Mouse (Mus musculus): ENCODE data around the gene Pla2g3. TPM values are rescaled to one million over a fixed set of nuclear protein-coding genes. Genes with fewer than 3 reads are reported as not detected.

Gene Pla2g3
- polyA plus RNA-seq, 1 experiment = 0.11 TPM

GRCm38 (mm10) chr11:3543001-3543400 lies 54.9 kb downstream of the Pla2g3 start:
- TF ChIP-seq GATA1 (IDR thresholded peaks at IDR 0.05; ENCODE audit: borderline replicate concordance, low read length) = no peak
- TF ChIP-seq FLI1 (IDR thresholded peaks at IDR 0.05; ENCODE audit: low read length) = no peak
- Histone ChIP-seq H3K4me3 (replicated peaks) (no peak overlapping the region), H3K27me3 (replicated peaks) (no peaks in the 10 kb centered on the region), H3K4me1 (peaks cover 72% of the 10 kb centered on the region), H3K9me3 (peaks cover 9% of the 10 kb centered on the region), H3K36me3 (replicated peaks; ENCODE audit: low read length) (peaks cover 6% of the 10 kb centered on the region)

DNA sequence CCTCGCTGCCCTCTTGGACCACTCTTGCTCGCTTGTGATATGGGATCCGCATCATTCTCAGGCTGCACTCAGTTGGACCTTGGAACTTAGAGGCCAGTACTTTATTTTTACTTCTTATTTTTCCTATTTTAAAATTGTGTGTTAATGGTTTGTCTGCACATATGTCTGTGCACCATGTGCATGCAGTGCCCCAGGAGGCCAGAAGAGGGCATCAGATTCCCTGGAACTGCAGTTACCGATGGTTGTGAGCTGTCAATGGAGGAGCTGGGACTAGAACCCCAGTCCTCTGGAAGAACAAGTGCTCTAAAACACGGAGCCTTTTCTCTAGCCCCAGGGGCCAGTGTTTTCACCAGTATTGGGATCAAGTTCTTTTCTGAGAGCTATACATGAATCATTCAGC lies 56.3 kb downstream of the Pla2g3 start:
- Histone ChIP-seq H3K27me3 (replicated peaks) (no peaks in the 10 kb centered on the region), H3K36me3 (replicated peaks; ENCODE audit: low read length) (peaks cover 4% of the 10 kb centered on the region), H3K4me3 (replicated peaks) (no peak overlapping the region), H3K4me1 (peaks cover 76% of the 10 kb centered on the region), H3K9me3 (peaks cover 9% of the 10 kb centered on the region)
- TF ChIP-seq FLI1 (IDR thresholded peaks at IDR 0.05; ENCODE audit: low read length) (no peak), GATA1 (IDR thresholded peaks at IDR 0.05; ENCODE audit: borderline replicate concordance, low read length) (no peak)

DNA sequence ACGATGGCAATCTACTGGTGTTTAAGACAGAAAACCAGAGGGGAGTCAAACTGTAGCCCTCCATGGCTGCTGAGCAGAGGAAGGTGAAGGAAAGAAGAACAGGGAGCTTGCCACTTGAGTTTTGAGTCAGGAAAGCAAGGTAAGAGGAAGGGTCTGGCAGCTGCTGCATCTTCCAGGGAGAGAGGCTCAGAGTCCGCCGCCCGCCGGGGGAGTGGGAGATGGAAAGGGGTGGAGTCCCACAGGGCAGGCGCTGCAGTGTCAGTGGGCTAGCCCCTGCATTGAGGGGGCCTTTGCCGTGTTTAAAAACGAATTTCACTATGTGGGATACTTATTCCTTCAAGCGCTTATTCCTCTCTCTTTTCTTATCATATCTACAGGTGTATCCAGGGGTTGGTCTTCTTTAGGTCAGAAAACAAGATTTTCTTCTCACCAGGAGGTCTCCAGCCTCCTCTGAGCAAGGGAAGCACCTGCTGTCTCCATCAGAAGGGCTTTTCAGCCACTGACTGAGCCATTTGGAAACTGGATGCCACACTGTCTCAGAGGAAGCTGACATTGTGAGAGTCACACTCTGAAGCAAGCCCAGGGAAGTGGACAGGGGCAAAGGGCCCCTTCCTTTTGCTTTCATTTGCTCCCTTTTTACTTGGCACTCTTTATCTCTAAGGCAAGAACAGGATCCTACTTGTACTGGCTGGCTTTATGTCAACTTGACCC lies 57.6 kb downstream of the Pla2g3 start:
- peaks cover 12% of the 10 kb centered on the region for H3K9me3 ChIP-seq
- TF ChIP-seq FLI1 (IDR thresholded peaks at IDR 0.05; ENCODE audit: low read length) = no peak
- TF ChIP-seq GATA1 (IDR thresholded peaks at IDR 0.05; ENCODE audit: borderline replicate concordance, low read length) = no peak; the same call in 2 of the 3 replicates
- H3K27me3 ChIP-seq (replicated peaks) = no peaks in the 10 kb centered on the region
- peaks cover 78% of the 10 kb centered on the region for H3K4me1 ChIP-seq
- H3K4me3 ChIP-seq (replicated peaks) = peak overlapping the region; percentile 56
- peaks cover 4% of the 10 kb centered on the region for H3K36me3 ChIP-seq (replicated peaks; ENCODE audit: low read length)

GRCm38 (mm10) chr11:3546242-3546562 lies 58.1 kb downstream of the Pla2g3 start:
- peaks cover 83% of the 10 kb centered on the region for H3K4me1 ChIP-seq
- H3K36me3 ChIP-seq (replicated peaks; ENCODE audit: low read length) = peaks cover 4% of the 10 kb centered on the region
- peak overlapping the region; percentile 56 for H3K4me3 ChIP-seq (replicated peaks)
- no peaks in the 10 kb centered on the region for H3K27me3 ChIP-seq (replicated peaks)
- H3K9me3 ChIP-seq = peaks cover 12% of the 10 kb centered on the region
- TF ChIP-seq FLI1 (IDR thresholded peaks at IDR 0.05; ENCODE audit: low read length) (no peak), GATA1 (IDR thresholded peaks at IDR 0.05; ENCODE audit: borderline replicate concordance, low read length) (no peak)

DNA sequence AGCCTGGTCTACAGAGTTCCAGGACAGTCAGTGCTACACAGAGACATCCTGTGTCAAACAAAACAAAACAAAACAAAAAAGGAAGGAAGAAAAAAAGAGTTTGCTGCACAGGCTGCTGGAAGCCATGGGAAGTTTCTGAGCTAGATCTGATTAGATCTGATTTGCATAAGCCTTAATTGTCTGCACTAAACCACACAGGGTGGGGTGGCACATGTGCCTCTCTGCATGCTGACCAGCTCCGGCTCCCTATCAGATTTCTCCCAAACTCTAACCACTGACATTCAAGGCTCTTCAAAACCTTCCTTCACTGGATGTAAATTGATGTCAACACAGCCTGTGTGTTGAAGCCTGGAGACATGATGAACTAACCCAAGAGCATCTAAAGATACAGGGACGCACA lies 59.0 kb downstream of the Pla2g3 start:
- Histone ChIP-seq H3K36me3 (replicated peaks; ENCODE audit: low read length) (peaks cover 4% of the 10 kb centered on the region), H3K27me3 (replicated peaks) (no peaks in the 10 kb centered on the region), H3K4me3 (replicated peaks) (no peak overlapping the region), H3K9me3 (peaks cover 12% of the 10 kb centered on the region), H3K4me1 (peaks cover 84% of the 10 kb centered on the region)
- TF ChIP-seq FLI1 (IDR thresholded peaks at IDR 0.05; ENCODE audit: low read length) (no peak), GATA1 (IDR thresholded peaks at IDR 0.05; ENCODE audit: borderline replicate concordance, low read length) (no peak)

- H3K27me3 ChIP-seq (replicated peaks) = no peaks in the 10 kb centered on the region
- H3K36me3 ChIP-seq (replicated peaks; ENCODE audit: low read length) = peaks cover 4% of the 10 kb centered on the region
- H3K4me1 ChIP-seq = peaks cover 84% of the 10 kb centered on the region
- H3K4me3 ChIP-seq (replicated peaks) = no peak overlapping the region
- H3K9me3 ChIP-seq = peaks cover 12% of the 10 kb centered on the region
- TF ChIP-seq GATA1 (IDR thresholded peaks at IDR 0.05; ENCODE audit: borderline replicate concordance, low read length) (no peak), FLI1 (IDR thresholded peaks at IDR 0.05; ENCODE audit: low read length) (no peak)
Observed at GRCm38 (mm10) chr11:3547969-3548368, 59.9 kb downstream of the Pla2g3 start.

GRCm38 (mm10) chr11:3548564-3549295 lies 60.6 kb downstream of the Pla2g3 start:
- H3K36me3 ChIP-seq (replicated peaks; ENCODE audit: low read length) = peaks cover 4% of the 10 kb centered on the region
- no peak overlapping the region for H3K4me3 ChIP-seq (replicated peaks)
- H3K4me1 ChIP-seq = peaks cover 78% of the 10 kb centered on the region
- no peaks in the 10 kb centered on the region for H3K27me3 ChIP-seq (replicated peaks)
- no peak for TF ChIP-seq GATA1 (IDR thresholded peaks at IDR 0.05; ENCODE audit: borderline replicate concordance, low read length)
- TF ChIP-seq FLI1 (IDR thresholded peaks at IDR 0.05; ENCODE audit: low read length) = no peak
- peaks cover 12% of the 10 kb centered on the region for H3K9me3 ChIP-seq

Other genes with a start within 250 kb of the Pla2g3 start
- 55.7 TPM in 1 of 2 replicates, not detected in the other for gene Drg1, start 221.9 kb upstream of the Pla2g3 start, polyA plus RNA-seq (2012; ENCODE audit: insufficient read depth, low replicate concordance)
- 79.0 and 88.1 TPM in 2 replicates for gene Patz1, start 199.4 kb upstream of the Pla2g3 start, polyA plus RNA-seq (2012; ENCODE audit: insufficient read depth, low replicate concordance)
- gene Pik3ip1, start 157.9 kb upstream of the Pla2g3 start, polyA plus RNA-seq (2012; ENCODE audit: insufficient read depth, low replicate concordance) = 17.8 and 33.7 TPM in 2 replicates
- 16.4 and 34.1 TPM in 2 replicates for gene Limk2, start 79.1 kb upstream of the Pla2g3 start, polyA plus RNA-seq (2012; ENCODE audit: insufficient read depth, low replicate concordance)
- 1.8 TPM in 1 of 2 replicates, not detected in the other for gene Rnf185, start 35.9 kb upstream of the Pla2g3 start, polyA plus RNA-seq (2012; ENCODE audit: insufficient read depth, low replicate concordance)
- gene Inpp5j, start 16.5 kb downstream of the Pla2g3 start, polyA plus RNA-seq (2012; ENCODE audit: insufficient read depth, low replicate concordance) = 4.1 and 7.0 TPM in 2 replicates
- gene Selenom, start 26.4 kb downstream of the Pla2g3 start, polyA plus RNA-seq (2012; ENCODE audit: insufficient read depth, low replicate concordance) = 262 and 336 TPM in 2 replicates
- gene Smtn, start 52.3 kb downstream of the Pla2g3 start, polyA plus RNA-seq (2012; ENCODE audit: insufficient read depth, low replicate concordance) = 117 and 173 TPM in 2 replicates
- 0.38 and 1.6 TPM in 2 replicates for gene Morc2a, start 160.9 kb downstream of the Pla2g3 start, polyA plus RNA-seq (2012; ENCODE audit: insufficient read depth, low replicate concordance)